Mouse (Mus musculus) layer of hippocampus, postnatal 14 days (tissue): ENCODE results near the gene Gm44790. TPM values are rescaled to one million over a fixed set of nuclear protein-coding genes. Genes with fewer than 3 reads are reported as not detected.
"Not testable (repeated sequence)": the region's sequence is repeated elsewhere in the genome, so short reads cannot be mapped to it uniquely, and the experiment has no call there.

Source experiments
- DNase-seq, 2 experiments: peaks; one replicate each; pipeline ENCODE4 v3.0.0; 2021 to 2022; ENCODE audit warnings: low spot score in 2 of 2, mixed read lengths in 1 of 2
- long read RNA-seq, 2 experiments: library from polyadenylated mRNA; stranded (forward); transcript quantifications; one replicate each; pipeline ENCODE4 v2.0.0; 2021
- total RNA-seq, 2 experiments: library from RNA; stranded (reverse); gene quantifications; 2 replicates each; pipeline ENCODE4 v1.2.3; 2021

Gm44790 gene
- total RNA-seq: under 1 TPM in 1 of 2 experiments, not detected in 1; 0.90 TPM
- long read RNA-seq, experiment 1, partial matches to known transcripts: 0 of 2 reads
- long read RNA-seq, experiment 1, other reads (novel, unspliced or antisense): 2 of 2 reads
- long read RNA-seq, experiment 2, partial matches to known transcripts: 0 of 2 reads
- long read RNA-seq, experiment 2, other reads (novel, unspliced or antisense): 2 of 2 reads

GRCm38 (mm10) chr6:86426358-86426757, at the start of gene Gm44790:
Gene Gm44790, plus strand, starts transcription at chr6:86426658.
- DNase-seq: no peak

DNA sequence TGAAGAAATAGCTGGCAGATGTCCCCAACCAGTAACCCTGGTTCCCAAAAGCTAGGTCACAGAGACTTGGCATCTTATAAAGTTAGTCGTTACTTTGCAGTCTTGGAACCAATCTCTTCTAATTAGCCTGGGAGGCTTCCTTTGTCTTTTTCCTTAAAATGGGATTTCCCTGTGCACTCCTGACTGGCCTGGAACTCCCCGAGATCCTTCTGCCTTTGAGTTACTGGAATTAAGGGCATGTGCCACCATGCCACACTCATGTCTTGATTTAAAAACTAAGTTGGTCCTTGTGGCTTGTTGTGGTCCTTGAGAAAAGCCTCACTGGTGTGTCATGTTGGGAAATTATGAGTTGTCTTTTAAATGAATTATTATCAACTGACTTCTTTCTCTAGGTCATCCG, 48.1 kb upstream of the Gm44790 start:
- DNase-seq: no peak

- DNase-seq: not testable (repeated sequence)
Measured at GRCm38 (mm10) chr6:86380112-86380511, 46.3 kb upstream of the Gm44790 start.

- DNase-seq: no peak
Measured at GRCm38 (mm10) chr6:86382551-86382950, 43.9 kb upstream of the Gm44790 start.

- no peak for DNase-seq
Measured at GRCm38 (mm10) chr6:86383370-86383769, 43.1 kb upstream of the Gm44790 start.

- no peak for DNase-seq
Measured at GRCm38 (mm10) chr6:86384692-86385091, 41.8 kb upstream of the Gm44790 start.

GRCm38 (mm10) chr6:86385362-86386104, 40.9 kb upstream of the Gm44790 start:
- DNase-seq: no peak

DNA sequence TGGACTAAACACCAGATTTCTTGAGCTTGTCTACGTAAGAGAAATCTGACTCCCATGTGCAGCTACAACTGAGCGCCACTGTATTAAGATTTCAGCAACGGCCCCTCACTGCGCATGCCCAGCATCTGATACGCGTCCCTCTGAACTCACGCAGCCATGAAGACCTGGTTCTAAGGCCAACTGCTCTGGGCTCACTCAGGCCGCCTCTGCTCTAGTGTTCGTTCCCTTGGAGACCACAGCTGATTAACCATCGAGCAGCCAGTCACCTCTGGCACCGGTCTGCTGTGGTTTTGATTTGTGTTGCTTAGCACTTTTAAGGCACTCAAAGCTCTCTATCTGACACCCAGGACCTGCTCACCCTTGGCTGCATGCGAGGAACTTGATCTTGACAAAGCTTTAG, 39.1 kb upstream of the Gm44790 start:
- DNase-seq: no peak

DNA sequence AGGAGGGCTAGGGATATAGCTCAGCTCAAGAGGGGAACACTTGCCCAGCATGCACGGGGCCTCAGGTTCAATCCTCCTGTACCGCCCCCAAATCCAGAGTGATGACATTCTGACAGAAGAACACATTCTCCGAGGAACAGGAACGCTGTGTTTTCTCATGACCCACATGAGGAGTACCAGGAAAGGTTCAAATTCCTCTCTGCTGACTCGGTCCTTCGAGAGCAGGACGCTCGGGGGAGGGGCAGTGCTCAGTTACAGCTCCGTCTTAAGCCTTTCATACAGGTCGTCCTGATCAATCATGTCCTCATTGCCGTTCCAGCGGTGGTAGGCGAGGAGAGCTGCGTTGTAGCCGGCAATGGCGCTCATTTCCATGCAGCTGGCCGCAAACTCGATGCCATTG, 38.0 kb upstream of the Gm44790 start:
- no peak for DNase-seq

- no peak for DNase-seq
Measured at GRCm38 (mm10) chr6:86391326-86391725, 35.1 kb upstream of the Gm44790 start.

GRCm38 (mm10) chr6:86393187-86393586, 33.3 kb upstream of the Gm44790 start:
- no peak for DNase-seq

GRCm38 (mm10) chr6:86394078-86394720, 32.3 kb upstream of the Gm44790 start:
- DNase-seq: no peak

- no peak for DNase-seq
Measured at GRCm38 (mm10) chr6:86395021-86395420, 31.4 kb upstream of the Gm44790 start.

DNA sequence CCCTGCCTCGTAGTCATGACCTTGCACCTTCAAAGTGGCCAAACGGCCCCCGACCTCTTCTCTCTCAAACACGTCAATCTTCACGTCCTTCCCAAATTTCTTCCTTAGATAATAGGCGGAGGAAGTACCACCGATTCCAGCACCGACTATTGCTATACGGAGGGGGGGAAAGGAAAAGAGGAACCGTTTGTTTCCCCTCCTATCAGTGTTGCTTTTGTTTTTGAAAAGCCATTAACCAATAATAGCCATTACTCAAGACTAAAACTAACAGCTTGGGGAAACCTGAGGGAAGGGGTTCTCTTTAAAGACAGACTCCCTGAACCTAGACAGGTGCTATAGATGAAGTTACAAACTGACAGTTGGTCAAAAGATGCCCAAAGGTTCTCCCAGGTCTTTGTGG, 30.5 kb upstream of the Gm44790 start:
- no peak for DNase-seq

DNA sequence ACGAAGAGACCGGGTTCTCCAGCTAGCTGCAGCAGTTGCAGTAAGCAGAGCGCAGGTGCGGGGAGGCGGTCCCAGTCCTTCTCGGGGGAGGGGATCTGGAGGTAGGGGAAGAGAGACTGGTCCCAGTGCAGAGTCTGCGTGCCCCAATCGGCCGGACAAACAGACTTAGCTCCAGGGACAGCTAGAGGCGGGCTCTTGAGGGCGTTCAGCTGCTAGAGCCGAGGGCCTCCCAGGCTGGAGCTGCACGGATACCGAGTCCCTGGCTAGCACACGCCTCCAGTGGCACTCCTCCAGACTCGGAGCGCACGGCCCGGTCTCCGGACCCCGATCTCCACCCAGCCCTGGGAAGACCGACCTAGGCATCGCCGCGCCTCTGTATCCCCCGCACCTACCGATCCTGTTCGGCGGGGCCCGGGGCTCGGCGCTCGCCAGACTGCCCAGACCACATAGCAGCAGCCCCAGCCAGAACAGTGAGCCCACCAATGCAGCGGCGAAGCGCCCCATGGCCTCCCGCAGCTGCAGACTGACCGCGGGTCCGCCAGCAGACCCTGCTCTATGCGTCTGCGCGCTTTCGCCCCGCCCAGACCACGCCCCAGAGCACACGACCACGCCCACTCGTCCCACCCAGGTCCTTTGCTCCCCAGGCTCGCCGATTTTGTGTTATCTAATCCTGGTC, 29.7 kb upstream of the Gm44790 start, which contains the start of gene Pcyox1:
TSS of gene Pcyox1 (minus strand) at position 574 of the 676 bp plus-strand sequence.
- DNase-seq: peak; percentile 86 to 88

DNA sequence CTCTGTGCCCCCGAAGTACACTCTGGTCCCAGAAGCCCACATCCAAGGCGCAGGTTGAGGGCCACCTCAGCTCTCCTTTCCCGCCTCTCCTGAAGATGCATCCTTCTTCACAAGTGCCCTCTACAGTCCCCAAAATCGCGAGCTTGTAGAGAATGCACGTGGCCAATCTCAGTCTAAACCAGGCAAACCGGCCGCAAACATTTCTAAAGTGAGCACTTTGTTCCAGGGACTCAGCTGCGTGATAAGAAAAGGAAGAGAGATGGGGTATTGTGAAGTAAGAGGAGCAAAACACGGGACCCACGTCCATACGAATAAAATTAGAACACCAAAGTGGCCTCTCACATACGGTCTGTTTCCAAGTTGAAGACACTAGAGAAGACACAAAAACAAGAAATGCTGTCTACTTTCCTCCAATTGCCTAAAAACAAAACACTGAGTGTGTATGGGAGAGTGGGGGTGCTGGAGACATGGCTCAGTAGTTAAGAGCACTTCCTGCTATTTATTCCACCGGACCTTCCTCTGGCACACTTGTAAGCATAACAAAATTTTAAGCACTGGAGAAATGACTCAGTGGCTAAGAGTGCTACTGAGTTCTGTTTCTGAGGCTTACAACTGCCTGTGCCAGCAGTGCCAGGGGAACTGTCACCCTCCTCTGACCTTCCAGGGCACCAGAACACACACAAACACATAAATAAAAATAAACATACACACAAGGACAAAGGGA, 29.0 kb upstream of the Gm44790 start:
- DNase-seq: no peak

DNA sequence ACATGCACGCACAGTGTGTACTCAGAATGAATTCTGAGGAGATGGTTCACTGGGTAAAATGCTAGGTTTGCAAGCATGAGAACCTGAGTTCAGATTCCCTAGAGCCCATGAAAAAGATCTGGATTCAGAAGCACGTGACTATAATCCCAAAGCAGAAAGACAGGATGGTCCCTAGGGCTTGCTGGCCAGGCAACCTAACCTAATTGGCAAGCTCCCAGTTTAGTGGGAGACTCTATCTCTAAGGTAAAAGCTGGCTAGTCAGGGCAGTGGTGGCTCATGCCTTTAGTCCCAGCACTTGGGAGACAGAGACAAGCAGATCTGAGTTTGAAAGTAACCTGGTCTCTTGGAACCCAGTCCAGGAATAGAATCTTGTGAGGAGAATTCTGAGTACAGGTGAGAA, 27.5 kb upstream of the Gm44790 start:
- no peak for DNase-seq

DNA sequence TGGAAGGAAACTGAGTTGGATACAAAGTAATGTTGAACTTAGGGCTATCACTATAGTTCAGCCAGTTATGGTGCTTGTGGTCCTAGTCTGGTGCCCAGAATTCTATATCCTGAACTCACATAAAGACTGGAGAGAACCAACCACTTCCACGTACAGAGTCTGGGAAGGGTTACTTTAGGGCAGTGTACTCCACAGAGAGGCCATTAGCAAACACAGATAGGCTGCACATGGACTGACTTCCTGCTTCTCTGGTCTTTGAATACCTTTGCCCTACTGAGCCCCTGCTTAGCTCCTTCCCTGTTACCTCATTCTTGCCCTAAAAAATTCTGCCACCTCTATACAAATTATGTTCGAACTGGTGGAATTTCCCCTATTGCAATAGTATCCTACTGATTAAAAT, 26.5 kb upstream of the Gm44790 start:
- DNase-seq: no peak

GRCm38 (mm10) chr6:86400972-86401371, 25.5 kb upstream of the Gm44790 start:
- peak; percentile 37 to 51 for DNase-seq

- no peak for DNase-seq
Measured at GRCm38 (mm10) chr6:86402681-86403607, 23.5 kb upstream of the Gm44790 start.
